Mouse (Mus musculus): ENCODE results near the gene Epb41l4b. TPM values are rescaled to one million over a fixed set of nuclear protein-coding genes. Genes with fewer than 3 reads are reported as not detected.
A peak's percentile ranks its signal among the peaks of the same experiment; 100 is the strongest.

Gene Epb41l4b
- polyA plus RNA-seq, 1 experiment from 2014 or later, result 5.2 TPM

DNA sequence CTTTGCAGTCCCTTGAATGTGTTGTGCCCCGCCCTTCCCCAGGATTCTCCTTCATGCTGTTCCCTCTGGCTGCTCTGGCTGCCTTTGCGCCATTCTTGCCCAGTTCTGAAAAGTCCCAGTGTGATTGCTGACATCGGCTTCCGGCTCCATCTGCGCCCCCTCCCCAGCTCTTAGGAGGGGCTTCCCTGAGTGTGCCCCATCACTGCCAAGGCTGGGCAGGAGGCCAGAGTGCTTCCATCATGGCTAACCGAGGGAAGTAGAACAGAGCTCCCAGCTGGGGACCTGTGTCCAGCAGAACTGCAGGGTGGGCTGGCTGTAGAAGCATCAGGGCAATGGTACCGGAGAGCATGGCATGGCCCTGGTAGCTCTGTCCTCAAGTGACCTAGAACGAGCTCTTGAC is 138.2 kb downstream of the Epb41l4b start:
- no peak overlapping the region for H3K4me2 ChIP-seq (replicated peaks)
- no peaks in the 10 kb centered on the region for H3K27me3 ChIP-seq
- no peak for ATAC-seq (ENCODE audit: insufficient number of reproducible peaks, low FRiP score, low TSS enrichment, low read depth)
- H3K4me1 ChIP-seq, result peaks cover 16% of the 10 kb centered on the region
- no peak overlapping the region for H3K27ac ChIP-seq (replicated peaks)
- H3K36me3 ChIP-seq, result no peaks in the 10 kb centered on the region
- H3K9me3 ChIP-seq (replicated peaks), result no peaks in the 10 kb centered on the region
- no peak overlapping the region for H3K4me3 ChIP-seq (replicated peaks)
- no peak overlapping the region for H3K9ac ChIP-seq
- 59% methylated on average over 8 of the region's 8 CpGs for WGBS

DNA sequence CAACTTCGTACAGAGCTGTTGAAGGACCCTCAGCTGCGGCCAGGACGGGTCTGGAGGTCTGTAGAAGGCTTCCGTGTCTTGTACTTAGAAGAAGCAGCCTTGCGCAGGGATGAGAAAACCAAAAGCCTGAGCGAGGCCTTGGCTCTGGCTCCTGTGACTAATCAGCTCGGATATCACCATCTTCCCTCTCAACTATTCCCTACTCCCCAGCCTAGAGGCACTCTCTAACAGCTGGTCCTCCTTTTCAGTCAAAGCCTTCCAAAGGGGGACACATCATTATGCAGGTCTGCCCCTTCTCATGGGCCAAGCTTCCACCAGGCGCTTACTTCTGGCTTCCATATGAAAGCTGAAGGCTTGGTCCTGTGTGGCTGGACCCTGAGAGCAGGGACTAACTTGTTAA is 139.4 kb downstream of the Epb41l4b start:
- no peaks in the 10 kb centered on the region for H3K27me3 ChIP-seq
- WGBS, result 66% methylated on average over 8 of the region's 8 CpGs
- no peak for ATAC-seq (ENCODE audit: insufficient number of reproducible peaks, low FRiP score, low TSS enrichment, low read depth)
- no peak overlapping the region for H3K4me2 ChIP-seq (replicated peaks)
- no peaks in the 10 kb centered on the region for H3K36me3 ChIP-seq
- H3K27ac ChIP-seq (replicated peaks), result no peak overlapping the region
- H3K4me1 ChIP-seq, result peaks cover 16% of the 10 kb centered on the region
- H3K9me3 ChIP-seq (replicated peaks), result no peaks in the 10 kb centered on the region
- no peak overlapping the region for H3K9ac ChIP-seq
- no peak overlapping the region for H3K4me3 ChIP-seq (replicated peaks)

DNA sequence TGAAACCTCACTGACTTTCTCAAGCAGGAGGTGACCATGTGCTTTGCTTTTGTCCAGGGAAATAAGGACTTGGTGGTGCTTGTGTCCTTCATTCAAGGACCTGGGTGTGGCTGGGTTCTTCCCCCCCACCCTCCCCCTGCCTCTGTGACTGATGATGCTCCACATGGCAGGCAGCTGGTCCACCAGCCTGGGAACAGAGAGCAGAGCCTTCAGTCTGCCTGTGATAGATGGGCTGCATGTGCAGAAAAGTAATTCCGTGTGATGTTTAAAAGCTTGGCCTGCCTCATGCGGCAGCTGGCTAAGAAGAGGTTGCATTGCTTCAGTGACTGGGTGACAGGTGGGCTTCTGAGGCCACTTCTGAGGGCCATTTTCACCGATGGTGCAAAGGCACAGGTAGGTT is 140.5 kb downstream of the Epb41l4b start:
- Histone ChIP-seq H3K9me3 (replicated peaks) (no peaks in the 10 kb centered on the region), H3K4me1 (peaks cover 16% of the 10 kb centered on the region), H3K9ac (no peak overlapping the region), H3K27me3 (no peaks in the 10 kb centered on the region), H3K36me3 (no peaks in the 10 kb centered on the region), H3K4me2 (replicated peaks) (no peak overlapping the region), H3K27ac (replicated peaks) (no peak overlapping the region), H3K4me3 (replicated peaks) (no peak overlapping the region)
- ATAC-seq (ENCODE audit: insufficient number of reproducible peaks, low FRiP score, low TSS enrichment, low read depth), result no peak
- WGBS, result 45% methylated on average over 3 of the region's 3 CpGs

DNA sequence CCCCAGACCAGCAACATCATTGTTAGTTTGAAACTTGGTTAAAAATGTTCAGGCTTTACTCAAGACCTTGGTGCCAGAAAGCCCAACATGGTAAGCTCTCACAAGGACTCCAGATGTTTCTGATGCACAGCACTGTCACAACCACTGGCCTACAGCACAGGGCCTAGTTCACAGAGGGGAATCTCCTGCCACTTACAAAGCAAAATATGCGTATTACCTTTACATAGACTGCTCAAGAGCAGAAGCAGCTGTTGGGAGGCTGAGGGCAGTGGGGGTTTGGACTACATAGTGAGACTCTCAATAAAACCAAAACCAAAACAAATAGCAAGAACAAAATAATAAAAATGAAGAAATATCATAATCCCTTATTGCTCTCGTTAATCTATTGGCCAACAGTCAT is 141.8 kb downstream of the Epb41l4b start:
- Histone ChIP-seq H3K27ac (replicated peaks) (no peak overlapping the region), H3K9ac (no peak overlapping the region), H3K4me2 (replicated peaks) (no peak overlapping the region), H3K4me3 (replicated peaks) (no peak overlapping the region), H3K4me1 (peaks cover 16% of the 10 kb centered on the region), H3K27me3 (no peaks in the 10 kb centered on the region), H3K36me3 (no peaks in the 10 kb centered on the region), H3K9me3 (replicated peaks) (no peaks in the 10 kb centered on the region)
- WGBS, result 85% methylated on average over 2 of the region's 2 CpGs
- no peak for ATAC-seq (ENCODE audit: insufficient number of reproducible peaks, low FRiP score, low TSS enrichment, low read depth)

DNA sequence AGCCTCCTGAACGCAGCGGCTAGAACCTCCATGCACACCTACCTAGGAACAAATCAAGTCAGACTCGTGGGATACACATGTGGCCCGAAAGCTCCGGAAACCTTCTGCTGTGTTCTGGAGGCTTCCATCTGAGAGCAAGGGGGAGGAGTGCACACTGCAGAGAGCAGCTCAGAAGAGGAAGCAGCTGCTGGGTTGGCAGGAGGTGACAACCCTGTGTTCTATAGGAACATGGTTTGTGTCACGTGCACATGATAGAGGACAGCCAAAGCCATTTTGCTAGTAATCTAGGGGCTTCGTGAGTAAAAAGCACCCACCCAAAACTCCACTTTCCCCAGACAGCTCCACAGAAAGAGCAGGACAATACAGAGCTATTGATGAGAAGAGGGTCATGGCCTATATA is 149.9 kb downstream of the Epb41l4b start:
- ATAC-seq (ENCODE audit: insufficient number of reproducible peaks, low FRiP score, low TSS enrichment, low read depth), result no peak

DNA sequence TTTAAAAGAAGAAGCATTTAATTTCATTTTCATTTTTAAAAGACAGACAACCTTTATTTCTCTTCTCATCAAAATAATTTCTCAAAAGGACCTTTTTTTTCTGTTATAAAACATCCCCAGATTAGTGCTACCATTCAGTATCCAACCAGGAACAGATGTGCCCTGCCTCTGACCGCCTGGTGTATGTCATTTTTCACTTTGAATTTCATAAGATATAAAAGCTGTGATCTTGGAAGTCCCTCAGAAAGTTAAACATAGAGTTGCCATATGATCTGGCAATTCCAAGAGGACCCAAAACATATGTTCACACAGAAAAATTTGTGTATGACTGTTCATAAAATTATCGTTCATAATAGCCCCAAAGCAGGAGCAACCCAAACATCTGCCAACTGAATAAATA is 151.3 kb downstream of the Epb41l4b start:
- Histone ChIP-seq H3K36me3 (no peaks in the 10 kb centered on the region), H3K27me3 (peaks cover 29% of the 10 kb centered on the region), H3K27ac (replicated peaks) (no peak overlapping the region), H3K9ac (no peak overlapping the region), H3K4me3 (replicated peaks) (no peak overlapping the region), H3K9me3 (replicated peaks) (no peaks in the 10 kb centered on the region), H3K4me2 (replicated peaks) (no peak overlapping the region), H3K4me1 (peaks cover 8% of the 10 kb centered on the region; the same call in 1 of the 2 replicates)
- 41% methylated on average over 2 of the region's 2 CpGs for WGBS
- no peak for ATAC-seq (ENCODE audit: insufficient number of reproducible peaks, low FRiP score, low TSS enrichment, low read depth)

More for the DNA sequence above, 149.9 kb downstream of the Epb41l4b start:
- Histone ChIP-seq H3K4me3 (replicated peaks) (no peak overlapping the region), H3K36me3 (no peaks in the 10 kb centered on the region), H3K9ac (no peak overlapping the region), H3K27me3 (peaks cover 29% of the 10 kb centered on the region), H3K9me3 (replicated peaks) (no peaks in the 10 kb centered on the region), H3K27ac (replicated peaks) (no peak overlapping the region), H3K4me2 (replicated peaks) (no peak overlapping the region), H3K4me1 (peaks cover 8% of the 10 kb centered on the region; the same call in 1 of the 2 replicates)
- WGBS, result 73% methylated on average over 7 of the region's 7 CpGs

DNA sequence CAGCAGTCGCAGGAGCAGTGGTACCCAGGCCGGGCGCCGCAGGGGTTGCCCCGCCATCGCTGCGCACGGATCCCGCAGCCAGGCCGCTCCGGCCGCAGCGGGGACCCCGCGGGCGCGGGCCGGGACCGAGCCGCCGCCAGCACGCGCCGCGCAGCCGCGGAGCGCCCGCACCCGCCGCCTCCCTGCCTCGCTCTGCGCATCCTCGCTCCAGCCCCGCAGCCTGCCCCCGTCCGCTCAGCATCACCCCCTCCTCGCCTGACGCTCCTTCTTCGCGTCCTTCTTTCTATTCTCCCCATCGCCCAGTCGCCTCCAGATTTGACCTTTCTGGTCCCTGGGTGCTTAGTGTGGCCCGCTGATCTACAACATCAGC is 153.0 kb downstream of the Epb41l4b start, which contains the start of gene Frrs1l:
Frrs1l (minus strand) TSS at position 177 of the 370 bp plus-strand sequence.
- Histone ChIP-seq H3K36me3 (no peaks in the 10 kb centered on the region), H3K9me3 (replicated peaks) (no peaks in the 10 kb centered on the region), H3K4me3 (replicated peaks) (peak within 1 kb of the TSS; percentile 62), H3K27me3 (peaks cover 29% of the 10 kb centered on the region), H3K27ac (replicated peaks) (no peak within 1 kb of the TSS), H3K4me2 (replicated peaks) (peak within 1 kb of the TSS; percentile 95), H3K4me1 (peaks cover 8% of the 10 kb centered on the region; the same call in 1 of the 2 replicates), H3K9ac (peak within 1 kb of the TSS; percentile 40)
- ATAC-seq (ENCODE audit: insufficient number of reproducible peaks, low FRiP score, low TSS enrichment, low read depth), result peak; percentile 51; the same call in 1 of the 2 replicates
- under 1% methylated on average over 44 of the region's 44 CpGs for WGBS

DNA sequence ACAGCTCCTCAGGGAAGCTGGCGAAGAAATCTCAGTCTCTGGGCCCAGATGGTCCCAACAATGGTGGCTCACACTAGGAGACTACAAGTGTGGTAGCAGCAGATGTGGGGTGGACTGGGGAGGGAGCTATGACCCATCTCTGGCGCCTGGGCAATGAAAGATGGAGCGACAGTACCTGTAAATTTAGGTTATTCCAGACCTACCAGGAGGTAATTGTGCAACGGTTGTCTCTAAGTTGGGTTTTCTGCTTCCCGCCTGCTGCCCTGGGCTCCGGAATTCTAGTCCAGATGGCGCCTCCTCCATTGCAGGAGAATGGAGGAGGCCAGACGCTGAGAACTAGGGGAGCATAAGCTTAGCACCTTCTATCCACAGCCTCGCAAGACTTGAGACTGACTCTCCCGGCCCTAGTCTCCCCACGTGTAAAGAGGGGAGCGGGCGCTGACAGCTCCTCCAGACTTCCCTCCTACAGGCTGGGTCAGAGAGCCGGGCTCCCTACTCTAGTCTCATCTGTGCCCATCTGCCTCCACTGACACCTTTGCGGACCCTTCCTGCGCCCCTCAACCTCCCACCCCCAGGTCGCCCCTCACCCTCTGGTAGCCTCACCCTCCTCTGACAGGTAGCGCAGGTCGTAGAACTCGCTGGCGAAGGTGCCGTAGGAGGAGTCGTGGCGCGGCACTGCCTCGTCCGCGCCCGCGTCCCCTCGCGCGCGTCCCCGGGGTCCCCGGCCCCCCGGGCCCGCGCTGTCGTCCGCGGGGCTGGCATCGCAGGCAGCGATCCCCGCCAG is 153.6 kb downstream of the Epb41l4b start:
- Histone ChIP-seq H3K27me3 (peaks cover 29% of the 10 kb centered on the region), H3K36me3 (no peaks in the 10 kb centered on the region), H3K4me3 (replicated peaks) (peak overlapping the region; percentile 62), H3K4me2 (replicated peaks) (peak overlapping the region; percentile 95), H3K9me3 (replicated peaks) (no peaks in the 10 kb centered on the region), H3K4me1 (peaks cover 8% of the 10 kb centered on the region; the same call in 1 of the 2 replicates), H3K9ac (peak overlapping the region; percentile 40), H3K27ac (replicated peaks) (no peak overlapping the region)
- ATAC-seq (ENCODE audit: insufficient number of reproducible peaks, low FRiP score, low TSS enrichment, low read depth), result 0 out of 2 replicates have a peak, but pooled peaks have one; percentile 11
- 3% methylated on average over 45 of the region's 45 CpGs for whole genome bisulfite sequencing

DNA sequence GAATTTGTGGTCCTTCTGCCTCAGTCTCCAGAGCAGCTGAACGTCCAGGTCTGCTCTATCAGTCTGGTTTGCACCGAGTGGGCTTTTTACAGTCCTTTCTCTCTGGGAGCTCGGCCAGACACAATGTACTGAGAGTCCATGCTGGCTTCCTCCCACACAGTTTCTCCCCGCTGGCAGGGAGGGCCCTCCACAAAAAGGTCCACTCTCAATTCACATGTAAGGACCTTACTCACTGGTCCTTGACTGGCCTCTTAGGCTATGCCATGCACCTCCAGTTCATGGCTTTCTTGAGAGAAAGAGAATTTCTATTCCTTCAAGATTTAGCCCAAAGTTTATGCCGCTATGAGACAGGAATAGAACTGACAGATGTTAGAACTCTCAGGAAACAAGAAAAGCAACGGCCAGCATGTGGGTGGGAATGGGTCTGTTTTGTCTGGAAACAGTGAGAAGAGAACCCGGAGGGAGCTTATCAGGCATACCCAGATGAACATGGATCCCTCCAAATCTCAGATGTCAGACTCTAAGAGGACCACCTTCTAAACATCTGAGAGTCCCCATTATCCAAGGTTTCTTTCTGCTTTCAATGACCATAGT is 177.6 kb downstream of the Epb41l4b start:
- Histone ChIP-seq H3K9ac (no peak overlapping the region), H3K4me3 (replicated peaks) (no peak overlapping the region), H3K4me2 (replicated peaks) (no peak overlapping the region), H3K9me3 (replicated peaks) (no peaks in the 10 kb centered on the region), H3K4me1 (no peaks in the 10 kb centered on the region), H3K27me3 (no peaks in the 10 kb centered on the region), H3K36me3 (no peaks in the 10 kb centered on the region), H3K27ac (replicated peaks) (no peak overlapping the region)
- 70% methylated on average over 7 of the region's 7 CpGs for WGBS
- no peak for ATAC-seq (ENCODE audit: insufficient number of reproducible peaks, low FRiP score, low TSS enrichment, low read depth)

DNA sequence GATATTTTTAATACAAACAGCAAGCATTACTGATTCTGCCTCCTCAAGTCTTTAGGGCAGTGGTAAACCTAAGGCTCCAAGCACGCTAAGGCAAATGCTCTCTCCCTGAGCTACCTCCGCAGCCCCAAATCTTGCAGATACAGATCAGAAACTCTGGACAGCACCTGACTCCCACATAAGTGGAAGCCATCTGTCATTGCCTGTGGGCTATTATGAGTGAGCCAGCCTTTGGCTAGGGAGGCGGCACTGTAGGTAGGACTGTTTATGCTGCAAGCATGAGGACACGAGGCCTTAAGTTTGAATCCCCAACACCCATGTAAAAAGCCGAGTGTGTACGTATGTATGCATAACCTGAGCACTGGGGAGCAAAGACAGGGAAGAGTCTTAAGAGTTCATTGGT is 179.6 kb downstream of the Epb41l4b start:
- no peak overlapping the region for H3K9ac ChIP-seq
- H3K4me2 ChIP-seq (replicated peaks), result no peak overlapping the region
- H3K4me1 ChIP-seq, result no peaks in the 10 kb centered on the region
- no peaks in the 10 kb centered on the region for H3K27me3 ChIP-seq
- H3K9me3 ChIP-seq (replicated peaks), result no peaks in the 10 kb centered on the region
- no peak overlapping the region for H3K4me3 ChIP-seq (replicated peaks)
- H3K27ac ChIP-seq (replicated peaks), result no peak overlapping the region
- no peaks in the 10 kb centered on the region for H3K36me3 ChIP-seq
- 82% methylated on average over 6 of the region's 6 CpGs for WGBS
- ATAC-seq (ENCODE audit: insufficient number of reproducible peaks, low FRiP score, low TSS enrichment, low read depth), result no peak

DNA sequence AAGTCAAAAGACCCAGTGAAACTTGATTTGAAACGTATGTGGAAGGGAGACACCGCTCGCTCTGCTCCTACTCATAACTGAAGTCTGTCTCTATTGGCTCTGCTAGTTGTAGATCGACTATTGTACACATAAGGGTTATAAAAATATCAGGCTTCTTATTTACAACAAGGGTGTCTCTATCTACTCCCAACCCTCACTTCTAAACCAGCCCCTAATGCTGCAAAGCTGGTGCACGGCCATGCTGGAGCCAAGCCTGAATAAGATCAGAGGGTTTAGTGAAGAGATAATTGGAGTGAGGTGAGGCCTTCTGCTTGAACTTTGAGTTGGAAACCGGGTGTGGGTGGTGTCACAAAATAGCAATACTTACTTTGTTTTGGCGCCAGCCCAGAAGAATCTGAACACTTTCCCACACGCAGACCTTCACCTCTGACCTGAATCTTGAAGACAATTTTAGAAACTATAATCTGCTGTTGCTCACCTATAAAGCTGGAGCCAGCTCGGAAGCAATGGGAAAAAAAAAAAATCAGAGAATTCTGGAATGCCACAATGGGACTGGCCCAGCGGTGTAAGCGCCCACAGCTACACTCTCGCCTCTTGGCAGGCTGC is 181.8 kb downstream of the Epb41l4b start:
- 73% methylated on average over 12 of the region's 12 CpGs for WGBS
- ATAC-seq (ENCODE audit: insufficient number of reproducible peaks, low FRiP score, low TSS enrichment, low read depth), result no peak

More for the DNA sequence above, 181.8 kb downstream of the Epb41l4b start:
- Histone ChIP-seq H3K9me3 (replicated peaks) (no peaks in the 10 kb centered on the region), H3K4me2 (replicated peaks) (no peak overlapping the region), H3K4me3 (replicated peaks) (no peak overlapping the region), H3K9ac (no peak overlapping the region), H3K27ac (replicated peaks) (no peak overlapping the region), H3K27me3 (no peaks in the 10 kb centered on the region), H3K36me3 (no peaks in the 10 kb centered on the region), H3K4me1 (no peaks in the 10 kb centered on the region)
